Mouse (Mus musculus): ENCODE measurements around the gene Fbxw21. TPM values are rescaled to one million over a fixed set of nuclear protein-coding genes. Genes with fewer than 3 reads are reported as not detected.

Gene Fbxw21
- polyA plus RNA-seq, 1 experiment from 2014 or later, result not detected

DNA sequence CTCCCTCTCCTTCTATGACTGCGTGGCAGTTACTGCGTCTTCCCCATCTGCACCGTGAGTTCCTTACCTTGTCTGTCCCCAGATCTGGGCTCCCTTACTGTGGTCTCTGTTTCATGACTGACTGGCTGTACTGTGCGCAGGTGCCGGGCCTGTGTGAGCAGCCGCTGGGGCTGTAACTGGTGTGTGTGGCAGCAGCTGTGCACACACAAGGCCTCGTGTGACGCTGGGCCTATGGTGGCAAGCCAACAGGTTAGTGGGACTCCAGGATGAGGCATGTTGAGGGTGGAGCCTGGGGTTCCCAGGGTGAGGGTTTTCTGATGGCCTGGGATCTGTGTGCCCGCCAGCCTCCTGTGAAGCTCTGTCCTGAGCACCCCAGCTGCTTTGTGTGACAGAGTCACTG, 57.8 kb downstream of the Fbxw21 start:
- no peak overlapping the region for H3K4me3 ChIP-seq (ENCODE audit: low read depth, low read length)
- no peak overlapping the region for H3K4me2 ChIP-seq (replicated peaks; ENCODE audit: low read depth)
- H3K27me3 ChIP-seq (ENCODE audit: control insufficient read depth, insufficient read depth, low read length), result no peaks in the 10 kb centered on the region
- ATAC-seq (ENCODE audit: low FRiP score, low TSS enrichment), result no peak
- TF ChIP-seq CTCF (IDR thresholded peaks at IDR 0.05; ENCODE audit: low read depth) (no peak), EP300 (optimal IDR thresholded peaks at IDR 0.05) (no peak)
- DNase-seq (ENCODE audit: low spot score), result no peak
- peaks cover 7% of the 10 kb centered on the region for H3K36me3 ChIP-seq (ENCODE audit: control insufficient read depth, insufficient read depth, low read length)
- no peak overlapping the region for H3K9ac ChIP-seq (ENCODE audit: low read length)
- no peaks in the 10 kb centered on the region for H3K9me3 ChIP-seq (ENCODE audit: control insufficient read depth, low read length)
- WGBS, result 76% methylated on average over 9 of the region's 9 CpGs
- no peak overlapping the region for H3K27ac ChIP-seq (replicated peaks)
- 0 out of 2 replicates have a peak, but pooled peaks cover 2% of the 10 kb centered on the region for H3K4me1 ChIP-seq (replicated peaks; ENCODE audit: control insufficient read depth, insufficient read depth)

DNA sequence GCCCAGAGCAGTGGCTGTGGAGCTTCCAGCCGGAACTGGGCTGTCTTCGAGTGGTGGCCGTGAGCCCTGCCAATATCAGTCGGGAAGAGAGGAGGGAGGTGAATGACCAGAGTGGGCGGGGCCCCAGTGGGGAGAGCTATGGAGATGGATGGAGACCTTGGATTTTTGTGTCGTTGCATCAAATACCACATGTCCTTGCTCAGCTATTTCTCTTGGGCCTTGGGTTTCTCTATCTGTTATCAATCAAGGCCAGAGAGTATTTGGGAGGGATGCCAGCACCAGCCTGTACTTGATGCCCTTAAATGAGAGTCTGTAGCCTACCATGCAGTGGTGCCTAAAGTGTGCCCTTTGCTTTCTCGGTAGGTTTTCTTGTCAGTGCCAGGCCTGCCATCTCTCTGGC, 58.6 kb downstream of the Fbxw21 start:
- Histone ChIP-seq H3K4me1 (replicated peaks; ENCODE audit: control insufficient read depth, insufficient read depth) (peaks cover 5% of the 10 kb centered on the region; the same call in 1 of the 2 replicates), H3K27me3 (ENCODE audit: control insufficient read depth, insufficient read depth, low read length) (no peaks in the 10 kb centered on the region), H3K27ac (replicated peaks) (no peak overlapping the region), H3K4me3 (ENCODE audit: low read depth, low read length) (no peak overlapping the region), H3K9ac (ENCODE audit: low read length) (no peak overlapping the region), H3K9me3 (ENCODE audit: control insufficient read depth, low read length) (no peaks in the 10 kb centered on the region), H3K4me2 (replicated peaks; ENCODE audit: low read depth) (no peak overlapping the region), H3K36me3 (ENCODE audit: control insufficient read depth, insufficient read depth, low read length) (peaks cover 5% of the 10 kb centered on the region)
- 63% methylated on average over 7 of the region's 7 CpGs for WGBS
- TF ChIP-seq CTCF (IDR thresholded peaks at IDR 0.05; ENCODE audit: low read depth) (no peak), EP300 (optimal IDR thresholded peaks at IDR 0.05) (no peak)
- DNase-seq (ENCODE audit: low spot score) (no peak), ATAC-seq (ENCODE audit: low FRiP score, low TSS enrichment) (no peak)

DNA sequence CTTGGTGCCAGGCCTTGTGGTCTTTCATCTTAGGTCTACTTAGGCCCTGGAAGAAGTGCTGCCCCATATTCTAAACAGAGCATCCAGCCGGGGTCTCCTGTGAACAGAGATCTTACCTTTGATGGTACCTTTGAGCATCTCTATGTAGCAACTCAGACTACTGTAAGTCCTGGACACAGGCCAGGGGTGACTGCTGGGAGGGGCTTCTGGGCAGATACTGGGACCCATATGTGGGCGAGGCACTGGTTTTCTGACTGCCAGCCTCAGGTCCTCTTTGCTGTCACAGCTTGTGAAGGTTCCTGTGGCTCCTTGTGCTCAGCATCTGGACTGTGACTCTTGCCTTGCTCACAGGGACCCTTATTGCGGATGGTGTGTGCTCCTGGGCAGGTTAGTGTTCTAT, 59.3 kb downstream of the Fbxw21 start:
- no peak overlapping the region for H3K9ac ChIP-seq (ENCODE audit: low read length)
- no peak overlapping the region for H3K27ac ChIP-seq (replicated peaks)
- no peaks in the 10 kb centered on the region for H3K27me3 ChIP-seq (ENCODE audit: control insufficient read depth, insufficient read depth, low read length)
- no peak overlapping the region for H3K4me3 ChIP-seq (ENCODE audit: low read depth, low read length)
- H3K9me3 ChIP-seq (ENCODE audit: control insufficient read depth, low read length), result no peaks in the 10 kb centered on the region
- DNase-seq (ENCODE audit: low spot score), result no peak
- TF ChIP-seq EP300 (optimal IDR thresholded peaks at IDR 0.05), result no peak
- no peak for TF ChIP-seq CTCF (IDR thresholded peaks at IDR 0.05; ENCODE audit: low read depth)
- no peak overlapping the region for H3K4me2 ChIP-seq (replicated peaks; ENCODE audit: low read depth)
- no peak for ATAC-seq (ENCODE audit: low FRiP score, low TSS enrichment)
- H3K4me1 ChIP-seq (replicated peaks; ENCODE audit: control insufficient read depth, insufficient read depth), result peaks cover 10% of the 10 kb centered on the region; the same call in 1 of the 2 replicates
- peaks cover 3% of the 10 kb centered on the region for H3K36me3 ChIP-seq (ENCODE audit: control insufficient read depth, insufficient read depth, low read length)
- WGBS, result 82% methylated on average over 3 of the region's 3 CpGs

DNA sequence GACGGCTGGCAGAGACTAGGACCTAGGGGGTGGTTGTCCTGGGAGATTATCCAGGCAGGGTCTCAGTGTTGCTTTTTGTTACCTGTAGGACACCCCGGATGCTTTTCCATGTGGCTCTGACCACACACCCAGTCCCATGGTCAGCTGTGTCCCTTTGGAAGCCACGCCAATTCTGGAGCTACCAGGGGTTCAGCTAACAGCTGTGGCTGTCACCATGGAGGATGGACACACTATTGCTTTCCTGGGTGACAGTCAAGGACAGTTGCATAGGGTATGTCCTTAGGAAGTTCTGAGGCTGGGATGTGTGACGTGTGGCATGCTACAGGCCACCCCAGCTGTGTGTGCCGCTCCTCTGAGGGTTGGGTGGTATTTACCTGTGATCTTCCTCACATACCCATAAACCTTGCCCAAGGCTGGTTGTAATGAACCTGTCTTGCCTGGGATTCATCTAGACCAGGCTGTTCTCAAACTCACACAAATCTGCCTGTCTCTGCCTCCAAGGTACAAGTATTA, 59.9 kb downstream of the Fbxw21 start:
- H3K36me3 ChIP-seq (ENCODE audit: control insufficient read depth, insufficient read depth, low read length), result peaks cover 2% of the 10 kb centered on the region
- no peak overlapping the region for H3K27ac ChIP-seq (replicated peaks)
- peaks cover 14% of the 10 kb centered on the region; the same call in 1 of the 2 replicates for H3K4me1 ChIP-seq (replicated peaks; ENCODE audit: control insufficient read depth, insufficient read depth)
- no peak overlapping the region for H3K4me3 ChIP-seq (ENCODE audit: low read depth, low read length)
- H3K4me2 ChIP-seq (replicated peaks; ENCODE audit: low read depth), result no peak overlapping the region
- DNase-seq (ENCODE audit: low spot score), result no peak
- WGBS, result 86% methylated on average over 5 of the region's 5 CpGs
- no peak for ATAC-seq (ENCODE audit: low FRiP score, low TSS enrichment)
- no peaks in the 10 kb centered on the region for H3K27me3 ChIP-seq (ENCODE audit: control insufficient read depth, insufficient read depth, low read length)
- H3K9ac ChIP-seq (ENCODE audit: low read length), result no peak overlapping the region
- TF ChIP-seq EP300 (optimal IDR thresholded peaks at IDR 0.05) (no peak), CTCF (IDR thresholded peaks at IDR 0.05; ENCODE audit: low read depth) (no peak)
- no peaks in the 10 kb centered on the region for H3K9me3 ChIP-seq (ENCODE audit: control insufficient read depth, low read length)

DNA sequence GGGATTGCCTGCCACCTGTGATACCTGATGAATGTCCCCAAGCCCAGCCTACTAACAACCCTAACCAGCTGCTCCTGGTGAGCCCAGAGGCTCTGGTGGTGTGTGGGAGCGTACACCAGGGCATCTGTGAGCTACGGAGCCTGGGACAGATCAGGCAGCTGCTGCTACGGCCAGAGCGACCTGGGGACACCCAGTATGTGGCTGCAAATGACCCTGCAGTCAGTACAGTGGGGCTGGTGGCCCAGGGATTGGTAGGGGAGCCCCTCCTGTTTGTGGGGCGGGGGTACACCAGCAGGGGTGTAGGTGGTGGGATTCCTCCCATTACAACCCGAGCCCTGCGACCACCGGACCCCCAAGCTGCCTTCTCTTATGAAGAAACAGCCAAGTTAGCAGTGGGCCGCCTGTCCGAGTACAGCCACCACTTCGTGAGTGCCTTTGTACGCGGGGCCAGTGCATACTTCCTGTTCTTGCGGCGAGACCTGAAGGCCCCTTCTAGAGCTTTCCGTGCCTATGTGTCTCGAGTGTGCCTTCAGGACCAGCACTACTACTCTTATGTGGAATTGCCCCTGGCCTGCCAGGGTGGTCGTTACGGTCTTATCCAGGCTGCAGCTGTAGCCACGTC, 61.4 kb downstream of the Fbxw21 start:
- Histone ChIP-seq H3K4me3 (ENCODE audit: low read depth, low read length) (no peak overlapping the region), H3K27ac (replicated peaks) (no peak overlapping the region), H3K36me3 (ENCODE audit: control insufficient read depth, insufficient read depth, low read length) (no peaks in the 10 kb centered on the region), H3K4me2 (replicated peaks; ENCODE audit: low read depth) (no peak overlapping the region), H3K9ac (ENCODE audit: low read length) (no peak overlapping the region), H3K4me1 (replicated peaks; ENCODE audit: control insufficient read depth, insufficient read depth) (peaks cover 16% of the 10 kb centered on the region; the same call in 1 of the 2 replicates), H3K27me3 (ENCODE audit: control insufficient read depth, insufficient read depth, low read length) (no peaks in the 10 kb centered on the region), H3K9me3 (ENCODE audit: control insufficient read depth, low read length) (no peaks in the 10 kb centered on the region)
- WGBS, result 81% methylated on average over 20 of the region's 20 CpGs
- DNase-seq (ENCODE audit: low spot score) (no peak), ATAC-seq (ENCODE audit: low FRiP score, low TSS enrichment) (no peak)
- TF ChIP-seq CTCF (IDR thresholded peaks at IDR 0.05; ENCODE audit: low read depth) (no peak), EP300 (optimal IDR thresholded peaks at IDR 0.05) (no peak)

DNA sequence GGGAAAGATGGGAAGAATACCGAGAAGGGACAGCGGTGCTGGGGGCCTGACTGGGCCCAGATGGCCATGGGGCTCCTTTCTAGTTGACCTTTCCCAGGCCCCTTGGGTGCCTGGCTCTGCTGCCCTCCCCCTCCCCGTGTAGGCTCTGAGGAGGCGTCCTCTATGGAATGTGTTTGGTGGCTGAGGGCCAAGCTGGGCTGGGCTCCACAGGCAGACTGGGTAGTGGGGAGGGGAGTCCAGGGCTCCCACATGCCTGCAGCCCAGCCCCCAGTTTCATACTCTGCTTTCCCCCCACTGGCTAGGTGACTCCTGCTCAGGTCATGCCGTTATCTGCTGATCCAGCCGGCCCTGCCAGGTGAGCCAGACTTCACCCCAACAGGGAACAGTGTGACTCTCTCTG, 62.9 kb downstream of the Fbxw21 start:
- H3K4me1 ChIP-seq (replicated peaks; ENCODE audit: control insufficient read depth, insufficient read depth), result peaks cover 20% of the 10 kb centered on the region
- WGBS, result 14% methylated on average over 6 of the region's 6 CpGs
- DNase-seq (ENCODE audit: low spot score), result peak; percentile 71
- no peaks in the 10 kb centered on the region for H3K9me3 ChIP-seq (ENCODE audit: control insufficient read depth, low read length)
- no peak for ATAC-seq (ENCODE audit: low FRiP score, low TSS enrichment)
- no peaks in the 10 kb centered on the region for H3K36me3 ChIP-seq (ENCODE audit: control insufficient read depth, insufficient read depth, low read length)
- no peak overlapping the region; the same call in 1 of the 2 replicates for H3K9ac ChIP-seq (ENCODE audit: low read length)
- no peak overlapping the region for H3K4me3 ChIP-seq (ENCODE audit: low read depth, low read length)
- H3K27ac ChIP-seq (replicated peaks), result 0 out of 2 replicates have a peak overlapping the region, but pooled peaks have one; percentile 35
- TF ChIP-seq EP300 (optimal IDR thresholded peaks at IDR 0.05), result no peak
- 0 out of 2 replicates have a peak overlapping the region, but pooled peaks have one; percentile 2 for H3K4me2 ChIP-seq (replicated peaks; ENCODE audit: low read depth)
- H3K27me3 ChIP-seq (ENCODE audit: control insufficient read depth, insufficient read depth, low read length), result no peaks in the 10 kb centered on the region
